Mouse (Mus musculus) myocyte (in vitro differentiated cells): ENCODE results near the gene Lrrc2.

Experiments
- POLR2A ChIP-seq: IDR thresholded peaks from one replicate; pipeline ENCODE4 v1.6.1; 2011; ENCODE audit warnings: low read depth, mild to moderate bottlenecking, control low read depth, moderate library complexity; ENCODE audit not compliant: insufficient read length
- TCF3 ChIP-seq: IDR thresholded peaks from one replicate; pipeline ENCODE4 v1.6.1; 2011; ENCODE audit warnings: low read depth, control low read depth; ENCODE audit not compliant: insufficient read length
- USF1 ChIP-seq: IDR thresholded peaks from one replicate; pipeline ENCODE4 v1.6.1; 2011; ENCODE audit warnings: low read depth, mild to moderate bottlenecking, control low read depth, moderate library complexity

GRCm38 (mm10) chr9:110902271-110902670 lies 49.1 kb upstream of the Lrrc2 start:
- TF ChIP-seq TCF3 = no peak
- TF ChIP-seq USF1 = no peak
- TF ChIP-seq POLR2A = no peak
